16 mouse cellular contexts compared by ENCODE assay signal in the genomic region with DNA sequence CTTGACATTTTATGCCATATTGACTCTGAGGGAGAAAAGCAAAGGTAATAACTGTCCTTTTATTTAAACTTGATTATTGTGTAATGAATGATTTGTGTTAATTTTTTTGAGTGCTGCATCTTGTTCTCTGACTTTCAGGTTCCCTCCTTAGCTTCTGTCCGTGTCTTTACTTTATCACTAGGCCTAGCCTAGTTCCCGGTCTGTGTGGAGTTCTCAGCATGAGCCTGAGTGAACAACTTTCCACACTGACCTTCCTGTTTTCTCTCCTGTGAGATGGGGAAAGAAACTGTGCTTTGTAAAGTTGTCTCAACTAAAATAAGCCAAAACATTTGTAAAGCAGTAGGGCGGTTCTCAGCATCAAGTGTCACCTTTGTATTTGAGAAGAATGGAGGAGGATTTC.
"Had no signal": no experiment of that assay in that cellular context is flagged by ENCODE, and none has a peak within 500 bp of the region (broad histone marks: within the 10 kb centered on the region; RNA-seq: fewer than 3 reads in every experiment).

No protein-coding gene starts in this region.

- H3K4me2 ChIP-seq: neural tube, embryonic 13.5 days; neural tube, embryonic 15.5 days; stomach, embryonic 15.5 days had no signal

- H3K4me3 ChIP-seq: neural tube, embryonic 13.5 days; neural tube, embryonic 15.5 days; stomach, embryonic 15.5 days had no signal

- H3K36me3 ChIP-seq: neural tube, embryonic 13.5 days; neural tube, embryonic 15.5 days; stomach, embryonic 15.5 days had no signal

- H3K4me1 ChIP-seq: neural tube, embryonic 15.5 days; stomach, embryonic 15.5 days had no signal

- H3K27me3 ChIP-seq: neural tube, embryonic 13.5 days; neural tube, embryonic 15.5 days; stomach, embryonic 15.5 days had no signal

- H3K9me3 ChIP-seq: neural tube, embryonic 13.5 days; neural tube, embryonic 15.5 days; stomach, embryonic 15.5 days had no signal

- H3K27ac ChIP-seq: neural tube, embryonic 13.5 days; neural tube, embryonic 15.5 days; stomach, embryonic 15.5 days; stomach, postnatal 0 days had no signal

- DNase-seq: retina, postnatal 1 day; right cerebral cortex, adult 18-20 months; right cerebral cortex, postnatal 14 days; right cerebral cortex, postnatal 25 days; right cerebral cortex, postnatal 4 days; spleen, adult 18-20 months; thymus, adult 18-20 months; thymus, adult 2 months; thymus, postnatal 14 days; thymus, postnatal 25 days; thymus, postnatal 36 days; thymus, postnatal 4 days had no signal

- H3K9ac ChIP-seq: neural tube, embryonic 13.5 days; neural tube, embryonic 15.5 days; stomach, embryonic 15.5 days had no signal
